Comparison of ENCODE assay signal across 21 mouse cellular contexts in the genomic region with DNA sequence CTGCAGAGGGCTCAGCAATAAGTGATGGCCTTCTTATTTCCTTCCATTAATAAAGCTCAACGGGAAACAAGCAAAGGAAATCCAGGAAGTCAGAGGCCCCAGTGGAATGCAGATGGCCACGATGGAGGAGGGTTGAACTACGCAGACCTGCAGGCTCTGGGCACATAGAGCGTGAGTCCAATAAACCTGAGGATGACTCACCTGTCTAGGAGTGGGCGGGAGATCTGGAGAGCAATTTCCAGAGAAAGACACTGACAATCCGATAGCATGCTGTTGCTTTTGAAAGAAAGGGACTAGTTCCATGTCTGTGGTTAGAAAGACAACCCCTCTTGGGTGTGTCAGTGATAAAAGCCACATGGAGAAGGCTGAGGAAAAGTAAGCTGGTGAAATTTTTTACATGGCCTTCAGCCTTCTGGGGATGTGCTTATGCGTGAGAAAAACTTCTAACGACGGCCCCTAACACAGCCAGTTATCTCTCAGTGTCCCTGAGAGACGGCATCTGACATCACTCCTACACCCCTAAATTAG.
DNase-seq lines count a peak whose midpoint lies in the region; ATAC-seq and TF ChIP-seq lines count a peak whose summit lies in the region.
"Had no signal": no experiment of that assay in that cellular context is flagged by ENCODE, and none has a peak within 500 bp of the region (broad histone marks: within the 10 kb centered on the region; RNA-seq: fewer than 3 reads in every experiment).

No protein-coding gene starts in this region.

- H3K9me3 ChIP-seq in kidney, postnatal 0 days (replicated peaks; ENCODE audit: low read length) = no peaks in the 10 kb centered on the region
- no peaks in the 10 kb centered on the region for H3K9me3 ChIP-seq in intestine, embryonic 15.5 days
- H3K9me3 ChIP-seq in stomach, postnatal 0 days (ENCODE audit: control insufficient read depth, low read length) = no peaks in the 10 kb centered on the region
- H3K9me3 ChIP-seq: forebrain, embryonic 13.5 days; heart, embryonic 12.5 days; hindbrain, embryonic 12.5 days had no signal

- H3K27me3 ChIP-seq in kidney, postnatal 0 days (ENCODE audit: insufficient read depth, low read length) = no peaks in the 10 kb centered on the region
- H3K27me3 ChIP-seq in intestine, embryonic 15.5 days (replicated peaks) = no peaks in the 10 kb centered on the region
- H3K27me3 ChIP-seq in stomach, postnatal 0 days (ENCODE audit: control insufficient read depth, insufficient read depth, low read length) = no peaks in the 10 kb centered on the region
- H3K27me3 ChIP-seq: CH12.LX; forebrain, embryonic 13.5 days; heart, embryonic 12.5 days; hindbrain, embryonic 12.5 days had no signal

- H3K27ac ChIP-seq in kidney, postnatal 0 days = no peak overlapping the region
- no peak overlapping the region for H3K27ac ChIP-seq in intestine, embryonic 15.5 days
- no peak overlapping the region for H3K27ac ChIP-seq in stomach, postnatal 0 days (replicated peaks)
- H3K27ac ChIP-seq: forebrain, embryonic 13.5 days; hindbrain, embryonic 12.5 days had no signal

- TF ChIP-seq CTCF in kidney, postnatal 0 days (IDR thresholded peaks at IDR 0.05; ENCODE audit: low read depth) = no peak
- TF ChIP-seq CTCF in stomach, postnatal 0 days (IDR thresholded peaks at IDR 0.05; ENCODE audit: low read depth) = no peak

- H3K36me3 ChIP-seq in kidney, postnatal 0 days (ENCODE audit: insufficient read depth, low read length) = no peaks in the 10 kb centered on the region
- H3K36me3 ChIP-seq in intestine, embryonic 15.5 days = no peaks in the 10 kb centered on the region
- H3K36me3 ChIP-seq in stomach, postnatal 0 days (ENCODE audit: control insufficient read depth, insufficient read depth, low read length) = no peaks in the 10 kb centered on the region
- H3K36me3 ChIP-seq: heart, embryonic 12.5 days; hindbrain, embryonic 12.5 days had no signal

- no peak overlapping the region for H3K9ac ChIP-seq in kidney, postnatal 0 days (ENCODE audit: low read depth, low read length)
- no peak overlapping the region for H3K9ac ChIP-seq in intestine, embryonic 15.5 days
- no peak overlapping the region for H3K9ac ChIP-seq in stomach, postnatal 0 days (ENCODE audit: low read length)
- H3K9ac ChIP-seq: forebrain, embryonic 13.5 days; forebrain, postnatal 0 days; heart, embryonic 12.5 days; hindbrain, embryonic 12.5 days had no signal

- intact Hi-C loops in heart, postnatal 14 days (cut with DNase I) = no loop called here

- H3K4me3 ChIP-seq in kidney, postnatal 0 days (replicated peaks; ENCODE audit: low read depth, low read length) = no peak overlapping the region
- no peak overlapping the region for H3K4me3 ChIP-seq in intestine, embryonic 15.5 days (replicated peaks)
- no peak overlapping the region for H3K4me3 ChIP-seq in stomach, postnatal 0 days (ENCODE audit: low read depth, low read length)
- H3K4me3 ChIP-seq: forebrain, embryonic 13.5 days; heart, embryonic 12.5 days; hindbrain, embryonic 12.5 days had no signal

- WGBS in kidney, postnatal 0 days = 65% methylated on average over 10 of the region's 10 CpGs
- 58% methylated on average over 10 of the region's 10 CpGs for WGBS in intestine, embryonic 15.5 days
- WGBS in stomach, postnatal 0 days = 62% methylated on average over 10 of the region's 10 CpGs

- TF ChIP-seq EP300 in stomach, postnatal 0 days (optimal IDR thresholded peaks at IDR 0.05) = no peak

- ATAC-seq in kidney, postnatal 0 days (replicated peaks; ENCODE audit: low FRiP score, low read depth) = no peak
- ATAC-seq in intestine, embryonic 15.5 days = peak; percentile 83
- peak; percentile 64 for ATAC-seq in stomach, postnatal 0 days (ENCODE audit: low FRiP score, low TSS enrichment)
- ATAC-seq: forebrain, embryonic 13.5 days; forebrain, postnatal 0 days; hindbrain, embryonic 16.5 days had no signal

- no peaks in the 10 kb centered on the region for H3K4me1 ChIP-seq in kidney, postnatal 0 days (replicated peaks; ENCODE audit: insufficient read depth, low read length)
- H3K4me1 ChIP-seq in intestine, embryonic 15.5 days (replicated peaks) = 0 out of 2 replicates have a peak, but pooled peaks cover 4% of the 10 kb centered on the region
- no peaks in the 10 kb centered on the region for H3K4me1 ChIP-seq in stomach, postnatal 0 days (replicated peaks; ENCODE audit: control insufficient read depth, insufficient read depth)

- no peak overlapping the region for H3K4me2 ChIP-seq in kidney, postnatal 0 days (ENCODE audit: low read length)
- H3K4me2 ChIP-seq in intestine, embryonic 15.5 days (replicated peaks) = no peak overlapping the region
- H3K4me2 ChIP-seq in stomach, postnatal 0 days (replicated peaks; ENCODE audit: low read depth) = no peak overlapping the region
- H3K4me2 ChIP-seq: forebrain, embryonic 13.5 days; heart, embryonic 12.5 days; hindbrain, embryonic 12.5 days had no signal

- peak; percentile 47 for DNase-seq in kidney, postnatal 0 days (ENCODE audit: low spot score)
- no peak for DNase-seq in kidney, adult 9 months
- DNase-seq in urinary bladder, postnatal 14 days (ENCODE audit: low spot score) = peak; percentile 28
- DNase-seq in urinary bladder, postnatal 36 days (ENCODE audit: low spot score in 2 of 2) = no peak
- DNase-seq in stomach, postnatal 0 days (ENCODE audit: low spot score) = no peak
- no peak for DNase-seq in heart, postnatal 14 days
- no peak for DNase-seq in layer of hippocampus, adult 18-20 months (ENCODE audit: low spot score in 2 of 2)
- DNase-seq: adrenal gland, adult 8-10 months; adrenal gland, postnatal 36 days; cerebellum, adult 11-12 months; cerebellum, adult 9-10 months; cerebellum, postnatal 36 days; forebrain, postnatal 0 days; gastrocnemius, postnatal 14 days; heart, postnatal 4 days had no signal

Comparison
In these comparisons a context has a peak if more than half of its experiments do, and no peak if none do; other contexts are left out.
1. DNase-seq: peak in kidney, postnatal 0 days (single experiment) and urinary bladder, postnatal 14 days (single experiment); none in kidney, adult 9 months (single experiment), urinary bladder, postnatal 36 days (0 of 2), stomach, postnatal 0 days (single experiment), heart, postnatal 14 days (0 of 2) and layer of hippocampus, adult 18-20 months (0 of 2).